Mouse (Mus musculus) telencephalon, adult 2 months (tissue): Measurements from ENCODE around the gene Grk5.
"Not testable (repeated sequence)": the region's sequence is repeated elsewhere in the genome, so short reads cannot be mapped to it uniquely, and the experiment has no call there.

Experiments used
- DNase-seq: peaks from one replicate; pipeline ENCODE4 v3.0.0-alpha.2; 2011; ENCODE audit warnings: low read depth, low spot score

Grk5 gene

DNA sequence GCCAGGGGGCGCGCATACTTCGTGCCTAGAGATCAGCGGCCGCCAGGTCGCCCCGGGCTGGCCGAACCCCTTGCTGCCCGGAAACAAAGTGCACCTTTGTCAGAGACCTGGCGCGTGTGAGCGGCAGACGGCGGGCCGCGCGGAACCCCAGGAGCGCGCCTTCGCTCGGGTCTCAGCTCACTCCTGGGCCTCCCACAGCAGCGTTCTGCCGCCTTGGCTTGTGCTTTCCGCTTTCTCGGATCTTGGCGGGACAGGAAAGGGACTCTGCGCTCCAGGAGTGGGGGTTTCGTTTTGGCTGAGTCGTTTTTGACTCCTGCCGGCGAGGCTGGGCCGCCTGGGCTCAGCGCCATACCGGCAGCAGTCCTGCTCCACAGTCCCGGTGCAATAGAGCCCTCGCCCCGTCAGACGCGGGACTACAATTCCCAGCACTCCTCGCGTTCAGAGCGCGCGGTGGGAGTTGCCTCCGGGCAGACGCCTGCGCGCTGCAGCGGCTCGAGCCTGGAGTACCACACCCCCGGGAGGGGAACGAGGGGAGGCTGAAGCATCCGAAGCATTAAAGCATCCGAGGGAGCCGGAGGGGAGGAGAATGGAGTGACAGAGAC lies at the start of gene Grk5:
Gene Grk5, plus strand, starts transcription at position 36 of the 602 bp plus-strand sequence.
- DNase-seq = peak; percentile 90

GRCm38 (mm10) chr19:60843324-60843723 lies 46.2 kb upstream of the Grk5 start:
- DNase-seq = no peak

GRCm38 (mm10) chr19:60845731-60846130 lies 43.8 kb upstream of the Grk5 start:
- no peak for DNase-seq

- DNase-seq = peak; percentile 94
Measured at GRCm38 (mm10) chr19:60860868-60861700, 28.5 kb upstream of the Grk5 start, which contains the start of gene Sfxn4. Gene Sfxn4 (minus strand): TSS chr19:60861479.

- DNase-seq = not testable (repeated sequence)
Measured at GRCm38 (mm10) chr19:60866169-60866568, 23.4 kb upstream of the Grk5 start.

GRCm38 (mm10) chr19:60870489-60870888 lies 19.1 kb upstream of the Grk5 start:
- DNase-seq = no peak

GRCm38 (mm10) chr19:60871366-60871765 lies 18.2 kb upstream of the Grk5 start:
- no peak for DNase-seq

DNA sequence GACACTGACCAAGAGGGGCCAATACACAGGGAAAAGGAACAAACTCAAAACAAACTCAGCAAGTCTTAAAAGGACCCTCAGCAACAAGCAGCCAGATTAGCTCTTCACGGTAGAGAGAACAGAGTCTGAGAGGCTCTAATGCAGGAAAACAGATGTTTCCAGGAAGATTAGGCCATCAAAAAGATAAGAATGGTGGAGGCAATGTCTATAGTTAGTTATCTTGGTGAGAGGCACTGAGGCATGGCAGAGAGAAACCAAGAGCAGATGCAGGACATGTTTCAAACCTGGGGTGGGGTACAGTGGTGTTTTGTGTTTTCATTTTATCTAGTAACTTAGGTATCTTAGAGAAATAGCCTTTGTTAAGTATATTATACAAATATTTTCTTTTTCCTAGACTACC lies 17.3 kb upstream of the Grk5 start:
- no peak for DNase-seq

- DNase-seq = no peak
Measured at GRCm38 (mm10) chr19:60873501-60873900, 16.0 kb upstream of the Grk5 start.

DNA sequence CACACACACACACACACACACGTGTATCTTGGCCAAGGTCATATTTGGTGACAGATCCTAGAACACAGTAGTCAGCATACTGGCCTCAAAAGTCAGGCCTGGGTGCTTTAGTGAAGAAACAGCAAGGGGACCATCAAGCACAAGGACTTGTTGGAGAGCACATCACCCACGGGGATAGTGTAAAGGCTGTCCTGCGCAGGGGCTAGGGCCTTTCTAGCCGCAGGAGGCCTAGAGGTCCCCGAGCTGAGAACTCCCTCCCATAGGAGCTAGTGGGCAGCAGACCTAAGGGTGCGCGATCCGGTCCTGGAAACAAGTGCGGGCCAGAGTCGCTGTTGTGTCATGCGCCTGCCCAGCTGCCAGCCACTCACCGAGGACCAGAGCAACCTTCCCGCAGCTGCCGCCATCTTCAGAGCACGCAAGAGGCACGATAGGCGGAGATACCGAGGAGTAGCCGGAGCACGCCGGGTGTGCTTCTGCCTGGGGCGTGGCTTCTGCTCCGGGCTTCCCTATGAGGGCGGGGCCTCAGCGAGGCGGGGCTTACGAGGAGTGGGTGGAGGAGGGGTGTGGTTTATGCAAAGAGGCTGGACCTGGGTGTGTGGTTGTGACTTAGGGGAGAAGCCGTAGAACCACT lies 15.4 kb upstream of the Grk5 start, which contains the start of gene Prdx3:
Gene Prdx3, minus strand, starts transcription at position 493 of the 631 bp plus-strand sequence.
- peak; percentile 91 for DNase-seq

- no peak for DNase-seq
Measured at GRCm38 (mm10) chr19:60883129-60883528, 6.4 kb upstream of the Grk5 start.

DNA sequence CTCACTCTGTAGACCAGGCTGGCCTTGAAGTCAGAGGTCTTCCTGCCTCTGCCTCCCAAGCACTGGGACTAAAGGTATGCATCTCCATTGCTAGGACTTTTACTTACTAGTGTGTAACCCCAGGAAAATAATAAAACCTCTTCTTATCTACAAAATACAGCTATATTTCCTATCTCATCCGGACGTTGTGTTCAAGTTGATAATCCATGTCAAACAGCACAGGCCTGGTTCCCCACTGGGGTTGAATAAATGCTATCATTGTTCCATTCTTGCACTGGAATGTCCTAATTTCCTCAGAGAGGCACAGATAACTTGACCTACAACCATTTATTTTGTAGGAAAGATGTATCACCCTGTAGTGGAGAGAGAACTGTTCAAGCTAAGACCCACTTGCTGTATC lies 1.9 kb upstream of the Grk5 start:
- no peak for DNase-seq

- DNase-seq = no peak
Measured at GRCm38 (mm10) chr19:60889101-60889713, 342 bp upstream of the Grk5 start.

- no peak for DNase-seq
Measured at GRCm38 (mm10) chr19:60890391-60891122, 1.0 kb downstream of the Grk5 start.

DNA sequence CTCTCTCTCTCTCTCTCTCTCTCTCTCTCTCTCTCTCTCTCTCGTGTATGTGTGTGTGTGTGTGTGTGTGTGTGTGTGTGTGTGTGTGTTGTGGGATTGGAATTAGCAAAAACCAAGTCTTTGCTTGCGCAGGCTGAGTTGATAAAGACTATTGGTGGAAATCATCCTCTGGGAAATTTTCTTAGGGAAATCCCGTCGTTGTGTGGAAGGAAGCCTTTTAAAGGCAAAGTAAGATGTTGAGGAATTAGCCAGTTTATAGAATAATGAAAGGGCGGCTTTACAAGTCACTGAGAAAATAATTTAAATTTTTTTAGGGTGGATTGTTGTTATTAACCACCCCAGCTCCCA lies 1.5 kb downstream of the Grk5 start:
- DNase-seq = no peak

DNA sequence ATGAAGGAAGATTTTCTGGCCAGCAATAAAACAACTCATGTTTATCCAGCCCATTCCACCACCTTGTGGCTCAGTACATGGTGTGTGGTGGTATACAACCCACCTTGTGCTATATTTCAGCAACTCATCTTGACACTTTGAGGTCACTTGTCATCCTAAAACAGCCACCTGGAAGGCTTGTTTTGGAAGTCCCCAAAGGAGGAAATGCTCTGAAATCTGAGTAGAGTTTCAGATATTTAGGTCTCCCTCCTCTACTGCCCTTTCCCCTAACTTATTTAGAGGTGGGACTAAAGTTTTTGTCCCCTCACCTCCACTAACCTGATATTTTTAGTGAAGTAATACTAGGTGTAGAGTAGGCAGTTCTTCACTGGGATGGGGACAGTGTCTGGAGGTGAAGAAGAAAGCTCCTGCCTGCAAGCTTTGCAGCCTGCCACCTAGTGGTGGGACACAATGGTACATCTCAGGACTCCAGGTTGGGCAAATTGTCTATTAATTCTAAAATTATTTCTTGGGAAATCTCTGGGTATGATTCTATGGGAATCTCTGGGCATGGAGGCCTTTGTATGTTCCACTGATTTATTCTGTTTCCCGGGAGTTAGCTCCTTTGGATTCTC lies 2.5 kb downstream of the Grk5 start:
- no peak for DNase-seq

- no peak for DNase-seq
Measured at GRCm38 (mm10) chr19:60895251-60895880, 5.8 kb downstream of the Grk5 start.

GRCm38 (mm10) chr19:60903139-60903538 lies 13.6 kb downstream of the Grk5 start:
- no peak for DNase-seq

- no peak for DNase-seq
Measured at GRCm38 (mm10) chr19:60903971-60904370, 14.4 kb downstream of the Grk5 start.

DNA sequence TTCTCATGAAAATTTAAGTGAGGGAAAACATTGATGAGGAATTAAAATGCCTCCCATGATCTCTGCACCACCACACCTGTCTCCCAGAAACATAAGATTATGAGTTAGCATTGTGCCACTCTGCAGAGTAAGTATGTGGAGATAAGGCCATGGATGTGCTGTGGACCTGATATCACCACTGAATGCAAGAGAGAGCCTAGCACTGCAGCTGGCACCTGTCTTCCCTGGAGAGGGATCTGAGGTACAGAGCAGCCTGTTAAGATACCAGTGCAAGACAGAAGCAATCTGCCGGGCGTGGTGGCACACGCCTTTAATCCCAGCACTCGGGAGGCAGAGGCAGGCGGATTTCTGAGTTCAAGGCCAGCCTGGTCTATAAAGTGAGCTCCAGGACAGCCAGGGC lies 15.9 kb downstream of the Grk5 start:
- no peak for DNase-seq

GRCm38 (mm10) chr19:60910304-60910703 lies 20.8 kb downstream of the Grk5 start:
- DNase-seq = no peak
